Mouse (Mus musculus): Measurements from ENCODE around the gene Ptgs1.

Gene Ptgs1

GRCm38 (mm10) chr2:36251156-36251555 is 20.9 kb downstream of the Ptgs1 start:
- DNase-seq (ENCODE audit: low spot score): no peak

GRCm38 (mm10) chr2:36252505-36252904 is 22.3 kb downstream of the Ptgs1 start:
- no peak for DNase-seq (ENCODE audit: low spot score)

- no peak for DNase-seq (ENCODE audit: low spot score)
Observed at GRCm38 (mm10) chr2:36254445-36254844, 24.2 kb downstream of the Ptgs1 start.

GRCm38 (mm10) chr2:36256931-36257330 is 26.7 kb downstream of the Ptgs1 start:
- no peak for DNase-seq (ENCODE audit: low spot score)

- no peak for DNase-seq (ENCODE audit: low spot score)
Observed at GRCm38 (mm10) chr2:36259382-36259781, 29.2 kb downstream of the Ptgs1 start.

- no peak for DNase-seq (ENCODE audit: low spot score)
Observed at GRCm38 (mm10) chr2:36259798-36260540, 29.7 kb downstream of the Ptgs1 start.

- no peak for DNase-seq (ENCODE audit: low spot score)
Observed at GRCm38 (mm10) chr2:36262025-36262424, 31.8 kb downstream of the Ptgs1 start.

- no peak for DNase-seq (ENCODE audit: low spot score)
Observed at GRCm38 (mm10) chr2:36269458-36269857, 39.2 kb downstream of the Ptgs1 start.

GRCm38 (mm10) chr2:36270186-36270585 is 40.0 kb downstream of the Ptgs1 start:
- no peak for DNase-seq (ENCODE audit: low spot score)

- DNase-seq (ENCODE audit: low spot score): no peak
Observed at GRCm38 (mm10) chr2:36271085-36271484, 40.9 kb downstream of the Ptgs1 start.

- DNase-seq (ENCODE audit: low spot score): no peak
Observed at GRCm38 (mm10) chr2:36272288-36272950, 42.2 kb downstream of the Ptgs1 start.

- DNase-seq (ENCODE audit: low spot score): no peak
Observed at GRCm38 (mm10) chr2:36276454-36276853, 46.2 kb downstream of the Ptgs1 start.

GRCm38 (mm10) chr2:36278760-36279159 is 48.5 kb downstream of the Ptgs1 start:
- DNase-seq (ENCODE audit: low spot score): no peak

GRCm38 (mm10) chr2:36281138-36281537 is 50.9 kb downstream of the Ptgs1 start:
- DNase-seq (ENCODE audit: low spot score): no peak

- DNase-seq (ENCODE audit: low spot score): no peak
Observed at GRCm38 (mm10) chr2:36282301-36282700, 52.1 kb downstream of the Ptgs1 start.

Measured in T-cell, adult 2 months (primary cell).